Mouse (Mus musculus): ENCODE results near the gene Hoxc12. TPM values are rescaled to one million over a fixed set of nuclear protein-coding genes. Genes with fewer than 3 reads are reported as not detected.

The Hoxc12 gene
- total and polyA plus RNA-seq, 3 experiments, result not detected

- DNase-seq, result no peak
- H3K36me3 ChIP-seq (ENCODE audit: control insufficient read depth, insufficient read depth, low read length), result no peaks in the 10 kb centered on the region
- H3K27me3 ChIP-seq (ENCODE audit: control insufficient read depth, insufficient read depth, low read length), result peaks cover 16% of the 10 kb centered on the region
- intact Hi-C loops (cut with DNase I), result no loop called here
- no peak overlapping the region for H3K9ac ChIP-seq (ENCODE audit: low read depth, low read length)
- 1% methylated on average over 19 of the region's 19 CpGs for WGBS
- no peak overlapping the region for H3K27ac ChIP-seq
- no peaks in the 10 kb centered on the region for H3K79me2 ChIP-seq (replicated peaks; ENCODE audit: control insufficient read depth, insufficient read depth, low read length)
- H3K4me1 ChIP-seq (ENCODE audit: control insufficient read depth, insufficient read depth, low read length), result no peaks in the 10 kb centered on the region
- no peak for TF ChIP-seq EP300 (IDR thresholded peaks at IDR 0.05; ENCODE audit: insufficient read depth, low read depth, low read length)
- H3K4me3 ChIP-seq, result no peak overlapping the region
Observed at GRCm38 (mm10) chr15:102913038-102913585, 23.4 kb upstream of the Hoxc12 start.

GRCm38 (mm10) chr15:102917972-102918572 lies 18.5 kb upstream of the Hoxc12 start:
- Histone ChIP-seq H3K4me3 (no peak overlapping the region), H3K27me3 (ENCODE audit: control insufficient read depth, insufficient read depth, low read length) (peaks cover 31% of the 10 kb centered on the region), H3K36me3 (ENCODE audit: control insufficient read depth, insufficient read depth, low read length) (no peaks in the 10 kb centered on the region), H3K9ac (ENCODE audit: low read depth, low read length) (no peak overlapping the region), H3K4me1 (ENCODE audit: control insufficient read depth, insufficient read depth, low read length) (no peaks in the 10 kb centered on the region), H3K79me2 (replicated peaks; ENCODE audit: control insufficient read depth, insufficient read depth, low read length) (no peaks in the 10 kb centered on the region), H3K27ac (no peak overlapping the region)
- WGBS, result 5% methylated on average over 20 of the region's 20 CpGs
- no peak for DNase-seq
- intact Hi-C loops (cut with DNase I), result no loop called here
- TF ChIP-seq CTCF (IDR thresholded peaks at IDR 0.05), result no peak
- no peak for TF ChIP-seq EP300 (IDR thresholded peaks at IDR 0.05; ENCODE audit: insufficient read depth, low read depth, low read length)
- TF ChIP-seq POLR2A (IDR thresholded peaks at IDR 0.05; ENCODE audit: insufficient read depth, low read depth, low read length), result no peak

GRCm38 (mm10) chr15:102918611-102919265 lies 17.8 kb upstream of the Hoxc12 start:
- intact Hi-C loops (cut with DNase I), result no loop called here
- H3K4me1 ChIP-seq (ENCODE audit: control insufficient read depth, insufficient read depth, low read length), result no peaks in the 10 kb centered on the region
- H3K9ac ChIP-seq (ENCODE audit: low read depth, low read length), result no peak overlapping the region
- H3K79me2 ChIP-seq (replicated peaks; ENCODE audit: control insufficient read depth, insufficient read depth, low read length), result no peaks in the 10 kb centered on the region
- H3K36me3 ChIP-seq (ENCODE audit: control insufficient read depth, insufficient read depth, low read length), result no peaks in the 10 kb centered on the region
- no peak for TF ChIP-seq CTCF (IDR thresholded peaks at IDR 0.05)
- TF ChIP-seq POLR2A (IDR thresholded peaks at IDR 0.05; ENCODE audit: insufficient read depth, low read depth, low read length), result no peak
- TF ChIP-seq EP300 (IDR thresholded peaks at IDR 0.05; ENCODE audit: insufficient read depth, low read depth, low read length), result no peak
- no peak for DNase-seq
- no peak overlapping the region for H3K27ac ChIP-seq
- H3K4me3 ChIP-seq, result no peak overlapping the region
- peaks cover 28% of the 10 kb centered on the region for H3K27me3 ChIP-seq (ENCODE audit: control insufficient read depth, insufficient read depth, low read length)
- 4% methylated on average over 7 of the region's 7 CpGs for WGBS

- no peaks in the 10 kb centered on the region for H3K36me3 ChIP-seq (ENCODE audit: control insufficient read depth, insufficient read depth, low read length)
- no peak for DNase-seq
- no peaks in the 10 kb centered on the region for H3K79me2 ChIP-seq (replicated peaks; ENCODE audit: control insufficient read depth, insufficient read depth, low read length)
- H3K4me3 ChIP-seq, result no peak overlapping the region
- no peak overlapping the region for H3K9ac ChIP-seq (ENCODE audit: low read depth, low read length)
- WGBS, result 7% methylated on average over 12 of the region's 12 CpGs
- H3K4me1 ChIP-seq (ENCODE audit: control insufficient read depth, insufficient read depth, low read length), result no peaks in the 10 kb centered on the region
- TF ChIP-seq POLR2A (IDR thresholded peaks at IDR 0.05; ENCODE audit: insufficient read depth, low read depth, low read length), result no peak
- no peak for TF ChIP-seq EP300 (IDR thresholded peaks at IDR 0.05; ENCODE audit: insufficient read depth, low read depth, low read length)
- TF ChIP-seq CTCF (IDR thresholded peaks at IDR 0.05), result no peak
- intact Hi-C loops (cut with DNase I), result no loop called here
- peaks cover 28% of the 10 kb centered on the region for H3K27me3 ChIP-seq (ENCODE audit: control insufficient read depth, insufficient read depth, low read length)
- no peak overlapping the region for H3K27ac ChIP-seq
Observed at GRCm38 (mm10) chr15:102919336-102920180, 17.0 kb upstream of the Hoxc12 start.

GRCm38 (mm10) chr15:102920619-102921018 lies 15.9 kb upstream of the Hoxc12 start:
- Histone ChIP-seq H3K27me3 (ENCODE audit: control insufficient read depth, insufficient read depth, low read length) (peaks cover 30% of the 10 kb centered on the region), H3K4me1 (ENCODE audit: control insufficient read depth, insufficient read depth, low read length) (no peaks in the 10 kb centered on the region), H3K36me3 (ENCODE audit: control insufficient read depth, insufficient read depth, low read length) (no peaks in the 10 kb centered on the region), H3K27ac (no peak overlapping the region), H3K4me3 (no peak overlapping the region), H3K9ac (ENCODE audit: low read depth, low read length) (no peak overlapping the region), H3K79me2 (replicated peaks; ENCODE audit: control insufficient read depth, insufficient read depth, low read length) (no peaks in the 10 kb centered on the region)
- intact Hi-C loops (cut with DNase I), result no loop called here
- 2% methylated on average over 20 of the region's 20 CpGs for WGBS
- TF ChIP-seq EP300 (IDR thresholded peaks at IDR 0.05; ENCODE audit: insufficient read depth, low read depth, low read length) (no peak), CTCF (IDR thresholded peaks at IDR 0.05) (no peak), POLR2A (IDR thresholded peaks at IDR 0.05; ENCODE audit: insufficient read depth, low read depth, low read length) (no peak)
- DNase-seq, result peak; percentile 27 to 47
